In the genomic region with DNA sequence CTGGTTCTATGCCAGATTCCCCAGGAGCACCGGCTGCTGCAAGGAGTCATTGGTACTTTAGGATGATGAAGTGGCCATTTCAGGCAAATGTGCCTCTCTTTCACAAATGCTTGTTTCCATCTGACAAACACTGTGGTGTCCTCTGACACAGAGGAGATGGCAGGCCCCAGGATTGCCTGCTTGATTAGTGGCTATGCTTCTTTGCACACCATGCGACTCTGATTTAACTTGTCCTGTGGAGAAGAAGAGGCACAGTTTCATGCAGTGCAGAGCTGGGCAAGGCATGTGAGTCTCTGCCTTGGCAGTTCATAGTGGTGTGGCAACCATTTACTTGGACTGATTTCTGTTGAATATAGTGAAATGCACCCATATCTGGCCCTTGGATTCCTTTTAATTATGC, we compare ENCODE assay signal across 25 mouse cellular contexts.
"Had no signal": no experiment of that assay in that cellular context is flagged by ENCODE, and none has a peak within 500 bp of the region (broad histone marks: within the 10 kb centered on the region; RNA-seq: fewer than 3 reads in every experiment).

No protein-coding gene starts in this region.

- H3K4me3 ChIP-seq: heart, adult 2 months; heart, embryonic 13.5 days; heart, embryonic 15.5 days; hindbrain, embryonic 13.5 days; kidney, embryonic 15.5 days; limb, embryonic 13.5 days; limb, embryonic 15.5 days had no signal

- H3K36me3 ChIP-seq: heart, embryonic 13.5 days; heart, embryonic 15.5 days; hindbrain, embryonic 13.5 days; kidney, embryonic 15.5 days; limb, embryonic 13.5 days; limb, embryonic 15.5 days had no signal

- H3K4me2 ChIP-seq: heart, embryonic 11.5 days; heart, embryonic 13.5 days; heart, embryonic 15.5 days; hindbrain, embryonic 13.5 days; kidney, embryonic 15.5 days; limb, embryonic 13.5 days; limb, embryonic 15.5 days had no signal

- H3K9me3 ChIP-seq: heart, embryonic 13.5 days; heart, embryonic 15.5 days; hindbrain, embryonic 13.5 days; kidney, embryonic 15.5 days; limb, embryonic 13.5 days; limb, embryonic 15.5 days had no signal

- H3K4me1 ChIP-seq: heart, embryonic 13.5 days; heart, embryonic 15.5 days; hindbrain, embryonic 13.5 days; kidney, embryonic 15.5 days; limb, embryonic 13.5 days; limb, embryonic 15.5 days had no signal

- ATAC-seq: forebrain, postnatal 0 days; hindbrain, postnatal 0 days; intestine, embryonic 16.5 days had no signal

- DNase-seq: forebrain, postnatal 0 days; gastrocnemius, postnatal 14 days; gastrocnemius, postnatal 36 days; heart, adult 11 months; heart, adult 2 months; heart, postnatal 14 days; heart, postnatal 36 days; kidney, adult 11 months; kidney, adult 2 months; kidney, adult 9 months; kidney, postnatal 14 days; kidney, postnatal 36 days; layer of hippocampus, adult 9-11 months; layer of hippocampus, postnatal 36 days; left cerebral cortex, postnatal 4 days had no signal

- H3K27me3 ChIP-seq: heart, embryonic 13.5 days; heart, embryonic 15.5 days; hindbrain, embryonic 13.5 days; kidney, embryonic 15.5 days; limb, embryonic 13.5 days; limb, embryonic 15.5 days had no signal

- H3K27ac ChIP-seq: heart, adult 2 months; heart, embryonic 13.5 days; heart, embryonic 15.5 days; hindbrain, embryonic 13.5 days; hindbrain, postnatal 0 days; kidney, embryonic 15.5 days; kidney, postnatal 0 days; limb, embryonic 13.5 days; limb, embryonic 15.5 days had no signal

- H3K9ac ChIP-seq: forebrain, postnatal 0 days; heart, embryonic 13.5 days; heart, embryonic 15.5 days; hindbrain, embryonic 13.5 days; kidney, embryonic 15.5 days; limb, embryonic 13.5 days; limb, embryonic 15.5 days had no signal
